ENCODE assay signal across 24 mouse cellular contexts in genomic region chr1:153496030-153496429, GRCm38 (mm10).
"Had no signal": no experiment of that assay in that cellular context is flagged by ENCODE, and none has a peak within 500 bp of the region (broad histone marks: within the 10 kb centered on the region; RNA-seq: fewer than 3 reads in every experiment).

No protein-coding gene starts in this region.

- H3K27ac ChIP-seq: hindbrain, embryonic 15.5 days; limb, embryonic 10.5 days; limb, embryonic 13.5 days; liver, embryonic 12.5 days; liver, embryonic 15.5 days; lung, embryonic 15.5 days; midbrain, embryonic 10.5 days; midbrain, embryonic 15.5 days; neural tube, embryonic 12.5 days; neural tube, embryonic 15.5 days had no signal

- H3K27me3 ChIP-seq: hindbrain, embryonic 15.5 days; limb, embryonic 13.5 days; liver, embryonic 12.5 days; liver, embryonic 15.5 days; lung, embryonic 15.5 days; megakaryocyte, embryonic 14.5 days; midbrain, embryonic 15.5 days; neural tube, embryonic 12.5 days; neural tube, embryonic 15.5 days had no signal

- ATAC-seq: liver, embryonic 12.5 days; midbrain, embryonic 15.5 days had no signal

- H3K4me1 ChIP-seq: hindbrain, embryonic 15.5 days; limb, embryonic 10.5 days; limb, embryonic 13.5 days; lung, embryonic 15.5 days; midbrain, embryonic 15.5 days; neural tube, embryonic 12.5 days; neural tube, embryonic 15.5 days had no signal

- H3K4me2 ChIP-seq: hindbrain, embryonic 15.5 days; limb, embryonic 13.5 days; liver, embryonic 12.5 days; liver, embryonic 15.5 days; lung, embryonic 15.5 days; midbrain, embryonic 15.5 days; neural tube, embryonic 12.5 days; neural tube, embryonic 15.5 days had no signal

- H3K4me3 ChIP-seq: hindbrain, embryonic 15.5 days; limb, embryonic 10.5 days; limb, embryonic 13.5 days; liver, embryonic 12.5 days; liver, embryonic 15.5 days; lung, embryonic 15.5 days; megakaryocyte, embryonic 14.5 days; midbrain, embryonic 10.5 days; midbrain, embryonic 15.5 days; neural tube, embryonic 12.5 days; neural tube, embryonic 15.5 days had no signal

- H3K9me3 ChIP-seq: hindbrain, embryonic 15.5 days; limb, embryonic 10.5 days; limb, embryonic 13.5 days; liver, embryonic 12.5 days; liver, embryonic 15.5 days; lung, embryonic 15.5 days; megakaryocyte, embryonic 14.5 days; midbrain, embryonic 10.5 days; midbrain, embryonic 15.5 days; neural tube, embryonic 12.5 days; neural tube, embryonic 15.5 days had no signal

- DNase-seq: kidney, adult 2 months; kidney, postnatal 4 days; layer of hippocampus, adult 9-11 months; liver; lung, adult 18-20 months; lung, postnatal 10 days; lung, postnatal 36 days; right cerebral cortex, adult 18-20 months; right cerebral cortex, postnatal 14 days; right cerebral cortex, postnatal 4 days; thymus, adult 2 months; thymus, postnatal 14 days; thymus, postnatal 4 days had no signal

- H3K36me3 ChIP-seq: hindbrain, embryonic 15.5 days; limb, embryonic 10.5 days; limb, embryonic 13.5 days; liver, embryonic 12.5 days; liver, embryonic 15.5 days; lung, embryonic 15.5 days; midbrain, embryonic 10.5 days; midbrain, embryonic 15.5 days; neural tube, embryonic 12.5 days; neural tube, embryonic 15.5 days had no signal

- H3K9ac ChIP-seq: hindbrain, embryonic 15.5 days; limb, embryonic 13.5 days; liver, embryonic 12.5 days; liver, embryonic 15.5 days; lung, embryonic 15.5 days; midbrain, embryonic 15.5 days; neural tube, embryonic 12.5 days; neural tube, embryonic 15.5 days had no signal
